Mouse (Mus musculus) midbrain, embryonic 14.5 days (tissue): ENCODE data around the gene Hmgn2. TPM values are rescaled to one million over a fixed set of nuclear protein-coding genes. Genes with fewer than 3 reads are reported as not detected.
"Not testable (repeated sequence)": the region's sequence is repeated elsewhere in the genome, so short reads cannot be mapped to it uniquely, and the experiment has no call there.

ENCODE experiments used
- ATAC-seq: fragments of 200-750 bp; cut with Nextera tagmentation; 2 replicates; pipeline ENCODE4 v1.8.0; 2017; ENCODE audit warnings: moderate number of reproducible peaks, moderate library complexity; ENCODE audit not compliant: low FRiP score, low TSS enrichment
- DNase-seq: peaks from one replicate; pipeline ENCODE4 v3.0.0-alpha.2; 2015
- H3K27ac ChIP-seq: fragments of 300-500 bp; sonication (generic); replicated peaks from 2 replicates; pipeline ENCODE4 v1.5.1; 2014; ENCODE audit warnings: mild to moderate bottlenecking, low read depth, low read length, moderate library complexity
- H3K27me3 ChIP-seq: fragments of 300-500 bp; sonication (generic); 2 replicates; pipeline ENCODE4 v1.6.1; 2014; ENCODE audit warnings: low read length, control low read depth, mixed read lengths; ENCODE audit not compliant: control insufficient read depth, insufficient read depth
- H3K36me3 ChIP-seq: fragments of 300-500 bp; sonication (generic); 2 replicates; pipeline ENCODE4 v1.6.1; 2014; ENCODE audit warnings: low read length, control low read depth; ENCODE audit not compliant: control insufficient read depth, insufficient read depth
- H3K4me1 ChIP-seq: fragments of 300-500 bp; sonication (generic); 2 replicates; pipeline ENCODE4 v1.6.1; 2014; ENCODE audit warnings: mild to moderate bottlenecking, antibody characterized with exemption, low read length, control low read depth; ENCODE audit not compliant: control insufficient read depth, insufficient read depth
- H3K4me2 ChIP-seq: fragments of 300-500 bp; sonication (generic); 2 replicates; pipeline ENCODE4 v1.6.1; 2014; ENCODE audit warnings: mild to moderate bottlenecking, low read length, moderate library complexity
- H3K4me3 ChIP-seq: fragments of 300-500 bp; sonication (generic); replicated peaks from 2 replicates; pipeline ENCODE4 v1.5.1; 2014; ENCODE audit warnings: low read depth, low read length
- H3K9ac ChIP-seq: fragments of 300-500 bp; sonication (generic); replicated peaks from 2 replicates; pipeline ENCODE4 v1.6.1; 2014; ENCODE audit warnings: mild to moderate bottlenecking, low read length, moderate library complexity
- H3K9me3 ChIP-seq: fragments of 300-500 bp; sonication (generic); 2 replicates; pipeline ENCODE4 v1.6.1; 2016; ENCODE audit warnings: low read length, control low read depth, mixed read lengths; ENCODE audit not compliant: control insufficient read depth
- WGBS: fragments of 180-500 bp; shearing (Covaris S2); extraction: QIAGEN DNeasy Blood & Tissue Kit; methylation state at CpG from one replicate; pipeline ENCODE4 v1.1.7; 2014; 5-methylcytosine and 5-hydroxymethylcytosine counted together
- polyA plus RNA-seq: library from polyadenylated mRNA; unstranded; fragments of >200 nt; fragmentation: Nextera tagmentation; extraction: Ambion mirVana; gene quantifications from 2 replicates; pipeline ENCODE4 v1.2.1, GENCODE M21; 2014

Gene Hmgn2
- polyA plus RNA-seq, 1 experiment from 2014 or later = 1,387 TPM

GRCm38 (mm10) chr4:133988289-133988688, 19.8 kb upstream of the Hmgn2 start:
- not testable (repeated sequence) for H3K9ac ChIP-seq, H3K4me2 ChIP-seq, H3K27ac ChIP-seq, H3K4me1 ChIP-seq, H3K9me3 ChIP-seq, ATAC-seq, H3K27me3 ChIP-seq, H3K4me3 ChIP-seq, DNase-seq
- H3K36me3 ChIP-seq = peaks cover 65% of the 10 kb centered on the region
- 92% methylated on average over 8 of the region's 8 CpGs for WGBS

- H3K27ac ChIP-seq = no peak overlapping the region
- DNase-seq (no peak), ATAC-seq (no peak)
- H3K9ac ChIP-seq = no peak overlapping the region
- no peaks in the 10 kb centered on the region for H3K9me3 ChIP-seq
- WGBS = 77% methylated on average over 13 of the region's 13 CpGs
- H3K4me2 ChIP-seq = no peak overlapping the region
- peaks cover 51% of the 10 kb centered on the region for H3K36me3 ChIP-seq
- no peaks in the 10 kb centered on the region for H3K4me1 ChIP-seq
- H3K27me3 ChIP-seq = no peaks in the 10 kb centered on the region
- no peak overlapping the region for H3K4me3 ChIP-seq
Observed at GRCm38 (mm10) chr4:133982936-133983335, 14.5 kb upstream of the Hmgn2 start.

- WGBS = 85% methylated on average over 5 of the region's 5 CpGs
- no peaks in the 10 kb centered on the region for H3K9me3 ChIP-seq
- H3K36me3 ChIP-seq = peaks cover 41% of the 10 kb centered on the region
- no peak overlapping the region for H3K4me3 ChIP-seq
- no peaks in the 10 kb centered on the region for H3K27me3 ChIP-seq
- H3K27ac ChIP-seq = no peak overlapping the region
- no peak overlapping the region for H3K4me2 ChIP-seq
- ATAC-seq (no peak), DNase-seq (no peak)
- no peak overlapping the region for H3K9ac ChIP-seq
- no peaks in the 10 kb centered on the region for H3K4me1 ChIP-seq
Observed at GRCm38 (mm10) chr4:133980496-133980895, 12.0 kb upstream of the Hmgn2 start.

- Histone ChIP-seq H3K4me3 (no peak overlapping the region), H3K4me1 (no peaks in the 10 kb centered on the region), H3K9ac (no peak overlapping the region), H3K27me3 (no peaks in the 10 kb centered on the region), H3K27ac (no peak overlapping the region), H3K9me3 (no peaks in the 10 kb centered on the region), H3K36me3 (peaks cover 44% of the 10 kb centered on the region), H3K4me2 (no peak overlapping the region)
- DNase-seq = no peak
- 95% methylated on average over 10 of the region's 10 CpGs for WGBS
- ATAC-seq = no peak
Observed at GRCm38 (mm10) chr4:133978021-133978711, 9.7 kb upstream of the Hmgn2 start.

- H3K9ac ChIP-seq = no peak overlapping the region
- 67% methylated on average over 8 of the region's 8 CpGs for WGBS
Observed at GRCm38 (mm10) chr4:133971741-133972140, 3.3 kb upstream of the Hmgn2 start.

GRCm38 (mm10) chr4:133970876-133971275, 2.4 kb upstream of the Hmgn2 start:
- peaks cover 30% of the 10 kb centered on the region for H3K4me1 ChIP-seq
- H3K4me3 ChIP-seq = no peak overlapping the region
- DNase-seq (no peak), ATAC-seq (no peak)
- H3K9ac ChIP-seq = no peak overlapping the region
- H3K4me2 ChIP-seq = no peak overlapping the region
- H3K36me3 ChIP-seq = peaks cover 14% of the 10 kb centered on the region
- no peak overlapping the region for H3K27ac ChIP-seq
- WGBS = 64% methylated on average over 13 of the region's 13 CpGs
- no peaks in the 10 kb centered on the region for H3K27me3 ChIP-seq
- H3K9me3 ChIP-seq = no peaks in the 10 kb centered on the region

More at GRCm38 (mm10) chr4:133971741-133972140, 3.3 kb upstream of the Hmgn2 start:
- Histone ChIP-seq H3K27me3 (no peaks in the 10 kb centered on the region), H3K36me3 (peaks cover 8% of the 10 kb centered on the region; the same call in 1 of the 2 replicates), H3K4me3 (no peak overlapping the region), H3K4me2 (no peak overlapping the region), H3K4me1 (peaks cover 21% of the 10 kb centered on the region), H3K27ac (no peak overlapping the region), H3K9me3 (no peaks in the 10 kb centered on the region)
- ATAC-seq (no peak), DNase-seq (no peak)

GRCm38 (mm10) chr4:133970196-133970595, 1.7 kb upstream of the Hmgn2 start:
- Histone ChIP-seq H3K9me3 (no peaks in the 10 kb centered on the region), H3K4me3 (no peak overlapping the region), H3K4me1 (peaks cover 30% of the 10 kb centered on the region), H3K27me3 (no peaks in the 10 kb centered on the region), H3K36me3 (peaks cover 18% of the 10 kb centered on the region), H3K27ac (peak overlapping the region; percentile 52; the same call in 1 of the 2 replicates), H3K4me2 (no peak overlapping the region), H3K9ac (no peak overlapping the region; the same call in 1 of the 2 replicates)
- WGBS = 4% methylated on average over 4 of the region's 4 CpGs
- peak; percentile 62 for DNase-seq
- ATAC-seq = no peak

- Histone ChIP-seq H3K4me2 (peak overlapping the region; percentile 98), H3K4me3 (peak overlapping the region; percentile 73), H3K9me3 (no peaks in the 10 kb centered on the region), H3K9ac (peak overlapping the region; percentile 89; the same call in 1 of the 2 replicates), H3K27ac (peak overlapping the region; percentile 99), H3K36me3 (peaks cover 19% of the 10 kb centered on the region), H3K27me3 (no peaks in the 10 kb centered on the region), H3K4me1 (peaks cover 30% of the 10 kb centered on the region)
- no peak for DNase-seq
- ATAC-seq = no peak
- WGBS = 42% methylated on average over 8 of the region's 8 CpGs
Observed at GRCm38 (mm10) chr4:133969114-133969770, 792 bp upstream of the Hmgn2 start.

- WGBS = under 1% methylated on average over 29 of the region's 29 CpGs
Observed at GRCm38 (mm10) chr4:133967866-133968149, 642 bp downstream of the Hmgn2 start.

More at GRCm38 (mm10) chr4:133967866-133968149, 642 bp downstream of the Hmgn2 start:
- H3K4me1 ChIP-seq = peaks cover 30% of the 10 kb centered on the region
- H3K9ac ChIP-seq = peak overlapping the region; percentile 89
- H3K9me3 ChIP-seq = no peaks in the 10 kb centered on the region
- H3K4me2 ChIP-seq = peak overlapping the region; percentile 98
- peak overlapping the region; percentile 73 for H3K4me3 ChIP-seq
- no peaks in the 10 kb centered on the region for H3K27me3 ChIP-seq
- H3K27ac ChIP-seq = peak overlapping the region; percentile 99
- DNase-seq (peak; percentile 99), ATAC-seq (peak; percentile 88)
- H3K36me3 ChIP-seq = peaks cover 32% of the 10 kb centered on the region
